Mouse (Mus musculus) kidney, embryonic 14.5 days (tissue): ENCODE results near the gene Abhd5. TPM values are rescaled to one million over a fixed set of nuclear protein-coding genes. Genes with fewer than 3 reads are reported as not detected.

Experiments used
- ATAC-seq: fragments of 200-750 bp; cut with Nextera tagmentation; 2 replicates; pipeline ENCODE4 v1.8.0; 2017; ENCODE audit warnings: moderate number of reproducible peaks, mild to moderate bottlenecking, moderate TSS enrichment, moderate library complexity; ENCODE audit not compliant: low FRiP score, low TSS enrichment
- H3K27ac ChIP-seq: fragments of 300-500 bp; sonication (generic); 2 replicates; pipeline ENCODE4 v1.5.1; 2014; ENCODE audit warnings: low read depth, mild to moderate bottlenecking, low read length, moderate library complexity, mixed read lengths
- H3K27me3 ChIP-seq: fragments of 300-500 bp; sonication (generic); 2 replicates; pipeline ENCODE4 v1.6.1; 2014; ENCODE audit warnings: mild to moderate bottlenecking, low read length; ENCODE audit not compliant: control insufficient read depth, insufficient read depth
- H3K36me3 ChIP-seq: fragments of 300-500 bp; sonication (generic); 2 replicates; pipeline ENCODE4 v1.6.1; 2014; ENCODE audit warnings: low read length, mixed read lengths; ENCODE audit not compliant: control insufficient read depth, insufficient read depth
- H3K4me1 ChIP-seq: fragments of 300-500 bp; sonication (generic); 2 replicates; pipeline ENCODE4 v1.6.1; 2014; ENCODE audit warnings: low read length, mixed read lengths; ENCODE audit not compliant: control insufficient read depth, insufficient read depth
- H3K4me2 ChIP-seq: fragments of 300-500 bp; sonication (generic); replicated peaks from 2 replicates; pipeline ENCODE4 v1.6.1; 2014; ENCODE audit warnings: low read depth, mild to moderate bottlenecking, low read length
- H3K4me3 ChIP-seq: fragments of 300-500 bp; sonication (generic); 2 replicates; pipeline ENCODE4 v1.5.1; 2014; ENCODE audit warnings: mild to moderate bottlenecking, low read length
- H3K9ac ChIP-seq: fragments of 300-500 bp; sonication (generic); 2 replicates; pipeline ENCODE4 v1.6.1; 2014; ENCODE audit warnings: low read depth, mild to moderate bottlenecking, low read length, moderate library complexity
- H3K9me3 ChIP-seq: fragments of 300-500 bp; sonication (generic); 2 replicates; pipeline ENCODE4 v1.6.1; 2016; ENCODE audit warnings: low read length; ENCODE audit not compliant: control insufficient read depth
- WGBS: fragments of 180-500 bp; shearing (Covaris S2); extraction: QIAGEN DNeasy Blood & Tissue Kit; methylation state at CpG from one replicate; pipeline ENCODE4 v1.1.7; 2014; 5-methylcytosine and 5-hydroxymethylcytosine counted together
- polyA plus RNA-seq: library from polyadenylated mRNA; unstranded; fragments of >200 nt; fragmentation: Nextera tagmentation; extraction: Ambion mirVana; gene quantifications from 2 replicates; pipeline ENCODE4 v1.2.1, GENCODE M21; 2014

The Abhd5 gene
- polyA plus RNA-seq, 1 experiment from 2014 or later: 25.0 TPM

- ATAC-seq: no peak
- H3K4me1 ChIP-seq: no peaks in the 10 kb centered on the region
- 63% methylated on average over 5 of the region's 5 CpGs for WGBS
- no peak overlapping the region for H3K27ac ChIP-seq
- no peak overlapping the region for H3K4me3 ChIP-seq
- no peak overlapping the region for H3K9ac ChIP-seq
- H3K36me3 ChIP-seq: no peaks in the 10 kb centered on the region
- no peaks in the 10 kb centered on the region for H3K9me3 ChIP-seq
- no peak overlapping the region for H3K4me2 ChIP-seq
- no peaks in the 10 kb centered on the region for H3K27me3 ChIP-seq
These were observed 11.4 kb upstream of the Abhd5 start for GRCm38 (mm10) chr9:122339972-122340371.

GRCm38 (mm10) chr9:122343399-122343798, 8.0 kb upstream of the Abhd5 start:
- Histone ChIP-seq H3K36me3 (no peaks in the 10 kb centered on the region), H3K27me3 (no peaks in the 10 kb centered on the region), H3K4me2 (no peak overlapping the region), H3K4me1 (no peaks in the 10 kb centered on the region), H3K4me3 (no peak overlapping the region), H3K9ac (no peak overlapping the region), H3K9me3 (no peaks in the 10 kb centered on the region), H3K27ac (no peak overlapping the region)
- ATAC-seq: no peak
- 83% methylated on average over 7 of the region's 7 CpGs for WGBS

GRCm38 (mm10) chr9:122344560-122344959, 6.8 kb upstream of the Abhd5 start:
- Histone ChIP-seq H3K4me2 (no peak overlapping the region), H3K4me3 (no peak overlapping the region), H3K4me1 (no peaks in the 10 kb centered on the region), H3K9ac (no peak overlapping the region), H3K36me3 (no peaks in the 10 kb centered on the region), H3K27ac (no peak overlapping the region), H3K27me3 (no peaks in the 10 kb centered on the region), H3K9me3 (no peaks in the 10 kb centered on the region)
- ATAC-seq: no peak
- 86% methylated on average over 8 of the region's 8 CpGs for WGBS

- no peak overlapping the region for H3K4me2 ChIP-seq
- no peak overlapping the region for H3K9ac ChIP-seq
- no peaks in the 10 kb centered on the region for H3K36me3 ChIP-seq
- no peaks in the 10 kb centered on the region for H3K4me1 ChIP-seq
- 81% methylated on average over 3 of the region's 3 CpGs for WGBS
- H3K27me3 ChIP-seq: no peaks in the 10 kb centered on the region
- H3K9me3 ChIP-seq: no peaks in the 10 kb centered on the region
- ATAC-seq: no peak
- no peak overlapping the region for H3K4me3 ChIP-seq
- H3K27ac ChIP-seq: no peak overlapping the region
These were observed 6.1 kb upstream of the Abhd5 start for GRCm38 (mm10) chr9:122345291-122345690.

- no peak for ATAC-seq
- H3K4me1 ChIP-seq: no peaks in the 10 kb centered on the region
- H3K36me3 ChIP-seq: no peaks in the 10 kb centered on the region
- no peak overlapping the region for H3K27ac ChIP-seq
- no peak overlapping the region for H3K4me2 ChIP-seq
- WGBS: 82% methylated on average over 5 of the region's 5 CpGs
- no peak overlapping the region for H3K4me3 ChIP-seq
- no peaks in the 10 kb centered on the region for H3K27me3 ChIP-seq
- no peak overlapping the region for H3K9ac ChIP-seq
- no peaks in the 10 kb centered on the region for H3K9me3 ChIP-seq
These were observed 5.3 kb upstream of the Abhd5 start for GRCm38 (mm10) chr9:122346059-122346458.

DNA sequence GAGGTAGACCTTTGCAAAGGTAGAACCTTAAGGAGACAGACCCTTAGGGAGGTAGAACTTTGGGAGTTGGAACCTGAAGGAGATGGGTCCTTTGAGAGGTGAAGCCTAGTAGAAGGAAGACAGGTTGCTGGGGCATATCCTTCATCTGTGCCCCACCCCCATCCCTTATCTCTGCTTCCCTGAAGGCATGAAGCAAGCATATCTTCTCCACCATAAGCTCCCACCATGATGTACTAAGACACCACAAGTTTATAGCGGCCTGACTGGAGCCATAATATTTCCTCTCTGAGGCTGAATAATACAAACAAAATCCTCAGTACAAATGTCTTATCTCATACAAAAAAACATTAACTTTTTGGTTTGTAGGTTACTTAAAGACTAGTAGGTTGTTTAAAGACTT, 3.5 kb upstream of the Abhd5 start:
- no peaks in the 10 kb centered on the region for H3K9me3 ChIP-seq

DNA sequence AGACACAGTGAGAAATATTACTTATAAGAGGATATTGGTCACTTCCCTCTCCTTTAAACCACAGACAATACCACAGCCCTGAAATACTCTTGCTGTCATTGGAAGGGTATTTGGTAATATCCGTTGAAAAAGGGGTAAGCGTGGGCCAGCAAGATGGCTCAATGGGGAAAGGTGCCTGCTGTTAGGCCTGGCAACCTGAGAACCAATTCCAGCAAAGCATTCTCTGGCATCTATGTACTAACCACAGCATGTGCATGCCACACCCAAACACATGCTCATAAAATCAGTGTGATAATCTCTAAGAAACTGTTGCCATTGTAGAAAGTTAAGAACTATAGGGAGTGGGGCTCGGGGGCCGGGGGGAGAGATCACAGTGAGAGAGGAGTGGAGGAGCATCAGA, 2.1 kb upstream of the Abhd5 start:
- H3K9me3 ChIP-seq: no peaks in the 10 kb centered on the region
- H3K27ac ChIP-seq: no peak overlapping the region
- H3K4me1 ChIP-seq: no peaks in the 10 kb centered on the region
- 80% methylated on average over 4 of the region's 4 CpGs for WGBS
- no peak overlapping the region for H3K9ac ChIP-seq
- no peaks in the 10 kb centered on the region for H3K27me3 ChIP-seq
- no peak for ATAC-seq
- H3K4me3 ChIP-seq: no peak overlapping the region
- H3K4me2 ChIP-seq: no peak overlapping the region
- no peaks in the 10 kb centered on the region for H3K36me3 ChIP-seq

More for the DNA sequence above, 3.5 kb upstream of the Abhd5 start:
- H3K9ac ChIP-seq: no peak overlapping the region
- H3K27me3 ChIP-seq: no peaks in the 10 kb centered on the region
- no peak overlapping the region for H3K4me2 ChIP-seq
- H3K4me1 ChIP-seq: no peaks in the 10 kb centered on the region
- no peak overlapping the region for H3K4me3 ChIP-seq
- 100% methylated on average over 1 of the region's 1 CpGs for WGBS
- no peak for ATAC-seq
- no peak overlapping the region for H3K27ac ChIP-seq
- H3K36me3 ChIP-seq: no peaks in the 10 kb centered on the region

DNA sequence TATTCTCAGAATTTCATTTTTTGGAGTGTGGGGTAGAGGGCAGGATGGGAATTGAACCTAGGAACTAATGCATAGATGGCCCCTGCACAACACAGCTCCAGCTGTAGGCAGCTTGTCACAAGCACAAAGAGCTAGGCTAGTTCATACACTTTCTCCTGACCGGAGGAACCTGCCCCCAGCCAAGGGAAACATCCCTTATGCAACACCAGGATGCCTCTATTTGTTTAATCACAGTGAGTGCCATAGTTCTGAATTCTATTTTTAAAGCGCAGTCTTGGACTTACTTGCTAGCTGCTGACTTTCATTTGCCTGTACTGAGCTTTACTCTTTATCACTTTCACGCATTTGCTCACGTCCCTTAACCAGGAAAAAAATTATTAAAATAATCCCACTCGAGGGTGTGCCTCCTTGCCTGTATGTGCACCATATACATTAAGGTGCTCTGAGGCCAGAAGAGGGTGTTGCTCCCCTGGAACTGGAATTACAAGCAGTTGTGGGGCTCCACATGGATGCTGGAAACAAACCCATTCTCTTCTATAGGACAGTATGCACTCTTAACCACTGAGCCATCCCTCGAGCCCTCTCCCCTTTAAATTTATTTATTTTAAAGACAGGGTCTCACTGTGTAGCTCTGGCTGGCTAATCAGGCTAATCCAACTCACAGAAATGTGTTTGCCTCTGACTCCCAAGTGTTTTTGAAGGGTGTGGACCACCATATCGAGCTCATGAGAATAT, 845 bp upstream of the Abhd5 start:
- H3K4me1 ChIP-seq: no peaks in the 10 kb centered on the region
- no peak for ATAC-seq
- WGBS: 74% methylated on average over 7 of the region's 7 CpGs
- peak overlapping the region; percentile 69; the same call in 1 of the 2 replicates for H3K4me2 ChIP-seq
- no peaks in the 10 kb centered on the region for H3K9me3 ChIP-seq
- H3K4me3 ChIP-seq: peak overlapping the region; percentile 76; the same call in 1 of the 2 replicates
- no peaks in the 10 kb centered on the region for H3K36me3 ChIP-seq
- H3K9ac ChIP-seq: no peak overlapping the region
- no peaks in the 10 kb centered on the region for H3K27me3 ChIP-seq
- H3K27ac ChIP-seq: no peak overlapping the region

DNA sequence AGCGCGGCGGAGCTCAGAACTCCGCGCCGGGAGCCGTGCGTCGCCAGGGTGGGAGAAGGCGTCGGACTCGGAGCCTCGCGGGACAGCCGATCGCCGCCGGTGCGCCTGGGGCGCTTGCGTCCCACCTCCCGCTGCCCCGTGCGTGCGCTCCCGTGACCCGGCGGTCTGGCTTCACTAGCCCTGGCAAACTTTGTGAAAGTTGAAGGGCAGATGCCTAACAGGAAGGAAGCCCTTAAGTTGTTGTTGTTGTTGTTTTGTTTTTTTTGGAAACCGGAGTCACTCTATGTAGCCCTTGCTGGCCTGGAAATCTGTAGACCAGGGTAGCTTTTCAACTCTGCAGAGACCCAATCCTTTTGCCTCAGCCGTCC, 601 bp downstream of the Abhd5 start:
- no peaks in the 10 kb centered on the region for H3K36me3 ChIP-seq
- ATAC-seq: no peak; the same call in 1 of the 2 replicates
- H3K4me3 ChIP-seq: peak overlapping the region; percentile 76
- H3K4me1 ChIP-seq: no peaks in the 10 kb centered on the region
- no peaks in the 10 kb centered on the region for H3K9me3 ChIP-seq
- H3K9ac ChIP-seq: peak overlapping the region; percentile 86
- H3K27me3 ChIP-seq: no peaks in the 10 kb centered on the region
- H3K4me2 ChIP-seq: peak overlapping the region; percentile 69
- under 1% methylated on average over 30 of the region's 30 CpGs for WGBS
- peak overlapping the region; percentile 26; the same call in 1 of the 2 replicates for H3K27ac ChIP-seq
